Mouse (Mus musculus): ENCODE results near the gene Skiv2l. TPM values are rescaled to one million over a fixed set of nuclear protein-coding genes. Genes with fewer than 3 reads are reported as not detected.

The Skiv2l gene
- polyA plus RNA-seq (2014; fragmentation: Illumina TruSeq; extraction: RNeasy Lipid Tissue Mini Kit (QIAGEN cat#74804); ENCODE audit: low replicate concordance) = 4.8 TPM

GRCm38 (mm10) chr17:34849722-34850516, at the start of gene Skiv2l, which contains the start of gene Nelfe:
Gene Skiv2l (minus strand): TSS chr17:34850210.
Gene Nelfe (plus strand): TSS chr17:34850391.

GRCm38 (mm10) chr17:34898160-34898586, 48.2 kb upstream of the Skiv2l start, which contains the start of the genes C2 and Ehmt2:
Gene C2 (minus strand): TSS chr17:34898265.
Gene Ehmt2 (plus strand): TSS chr17:34898469.

GRCm38 (mm10) chr17:34881683-34882310, 31.8 kb upstream of the Skiv2l start, which contains the start of gene Gm20547:
Gene Gm20547 (minus strand): TSS chr17:34882042.

GRCm38 (mm10) chr17:34879336-34879879, 29.4 kb upstream of the Skiv2l start, which contains the start of gene Zbtb12:
Gene Zbtb12 (plus strand): TSS chr17:34879483.

GRCm38 (mm10) chr17:34862416-34863081, 12.5 kb upstream of the Skiv2l start, which contains the start of gene Cfb:
Gene Cfb (minus strand): TSS chr17:34862518.

GRCm38 (mm10) chr17:34836856-34837221, 13.2 kb downstream of the Skiv2l start, which contains the start of the genes Stk19 and Dxo:
Gene Stk19 (minus strand): TSS chr17:34836945.
Gene Dxo (plus strand): TSS chr17:34837019.

GRCm38 (mm10) chr17:34804301-34804700, 45.7 kb downstream of the Skiv2l start, which contains the start of gene Cyp21a1:
Gene Cyp21a1 (minus strand): TSS chr17:34804561.

Other genes starting within 250 kb of the Skiv2l start
- gene Rnf5, start 246.5 kb downstream of the Skiv2l start, polyA plus RNA-seq (2014; fragmentation: Illumina TruSeq; extraction: RNeasy Lipid Tissue Mini Kit (QIAGEN cat#74804); ENCODE audit: low replicate concordance) = 56.8 TPM
- gene Agpat1, start 245.9 kb downstream of the Skiv2l start, polyA plus RNA-seq (2014; fragmentation: Illumina TruSeq; extraction: RNeasy Lipid Tissue Mini Kit (QIAGEN cat#74804); ENCODE audit: low replicate concordance) = 3.7 TPM
- not detected for gene Egfl8, start 234.2 kb downstream of the Skiv2l start, polyA plus RNA-seq (2014; fragmentation: Illumina TruSeq; extraction: RNeasy Lipid Tissue Mini Kit (QIAGEN cat#74804); ENCODE audit: low replicate concordance)
- gene Ppt2, start 221.7 kb downstream of the Skiv2l start, polyA plus RNA-seq (2014; fragmentation: Illumina TruSeq; extraction: RNeasy Lipid Tissue Mini Kit (QIAGEN cat#74804); ENCODE audit: low replicate concordance) = 0.74 TPM
- 1.6 TPM for gene Prrt1, start 220.7 kb downstream of the Skiv2l start, polyA plus RNA-seq (2014; fragmentation: Illumina TruSeq; extraction: RNeasy Lipid Tissue Mini Kit (QIAGEN cat#74804); ENCODE audit: low replicate concordance)
- gene Fkbpl, start 205.4 kb downstream of the Skiv2l start, polyA plus RNA-seq (2014; fragmentation: Illumina TruSeq; extraction: RNeasy Lipid Tissue Mini Kit (QIAGEN cat#74804); ENCODE audit: low replicate concordance) = 1.6 TPM
- gene Atf6b, start 203.1 kb downstream of the Skiv2l start, polyA plus RNA-seq (2014; fragmentation: Illumina TruSeq; extraction: RNeasy Lipid Tissue Mini Kit (QIAGEN cat#74804); ENCODE audit: low replicate concordance) = 1.3 TPM
- gene Tnxb, start 179.7 kb downstream of the Skiv2l start, polyA plus RNA-seq (2014; fragmentation: Illumina TruSeq; extraction: RNeasy Lipid Tissue Mini Kit (QIAGEN cat#74804); ENCODE audit: low replicate concordance) = not detected
- 0.19 TPM for gene C4b, start 106.3 kb downstream of the Skiv2l start, polyA plus RNA-seq (2014; fragmentation: Illumina TruSeq; extraction: RNeasy Lipid Tissue Mini Kit (QIAGEN cat#74804); ENCODE audit: low replicate concordance)
- not detected for gene Cyp21a1, start 45.6 kb downstream of the Skiv2l start, polyA plus RNA-seq (2014; fragmentation: Illumina TruSeq; extraction: RNeasy Lipid Tissue Mini Kit (QIAGEN cat#74804); ENCODE audit: low replicate concordance)
- gene Stk19, start 13.3 kb downstream of the Skiv2l start, polyA plus RNA-seq (2014; fragmentation: Illumina TruSeq; extraction: RNeasy Lipid Tissue Mini Kit (QIAGEN cat#74804); ENCODE audit: low replicate concordance) = 17.0 TPM
- 1.6 TPM for gene Dxo, start 13.2 kb downstream of the Skiv2l start, polyA plus RNA-seq (2014; fragmentation: Illumina TruSeq; extraction: RNeasy Lipid Tissue Mini Kit (QIAGEN cat#74804); ENCODE audit: low replicate concordance)
- gene Nelfe, start 181 bp upstream of the Skiv2l start, polyA plus RNA-seq (2014; fragmentation: Illumina TruSeq; extraction: RNeasy Lipid Tissue Mini Kit (QIAGEN cat#74804); ENCODE audit: low replicate concordance) = 0.41 TPM
- gene Cfb, start 12.3 kb upstream of the Skiv2l start, polyA plus RNA-seq (2014; fragmentation: Illumina TruSeq; extraction: RNeasy Lipid Tissue Mini Kit (QIAGEN cat#74804); ENCODE audit: low replicate concordance) = 20.3 TPM
- gene Zbtb12, start 29.3 kb upstream of the Skiv2l start, polyA plus RNA-seq (2014; fragmentation: Illumina TruSeq; extraction: RNeasy Lipid Tissue Mini Kit (QIAGEN cat#74804); ENCODE audit: low replicate concordance) = 1.3 TPM
- gene Gm20547, start 31.8 kb upstream of the Skiv2l start, polyA plus RNA-seq (2014; fragmentation: Illumina TruSeq; extraction: RNeasy Lipid Tissue Mini Kit (QIAGEN cat#74804); ENCODE audit: low replicate concordance) = 2.4 TPM
- not detected for gene C2, start 48.1 kb upstream of the Skiv2l start, polyA plus RNA-seq (2014; fragmentation: Illumina TruSeq; extraction: RNeasy Lipid Tissue Mini Kit (QIAGEN cat#74804); ENCODE audit: low replicate concordance)
- 5.3 TPM for gene Ehmt2, start 48.3 kb upstream of the Skiv2l start, polyA plus RNA-seq (2014; fragmentation: Illumina TruSeq; extraction: RNeasy Lipid Tissue Mini Kit (QIAGEN cat#74804); ENCODE audit: low replicate concordance)
- gene Slc44a4, start 64.3 kb upstream of the Skiv2l start, polyA plus RNA-seq (2014; fragmentation: Illumina TruSeq; extraction: RNeasy Lipid Tissue Mini Kit (QIAGEN cat#74804); ENCODE audit: low replicate concordance) = 2.7 TPM
- 3.6 TPM for gene Neu1, start 81.0 kb upstream of the Skiv2l start, polyA plus RNA-seq (2014; fragmentation: Illumina TruSeq; extraction: RNeasy Lipid Tissue Mini Kit (QIAGEN cat#74804); ENCODE audit: low replicate concordance)
- 1.3 TPM for gene Hspa1b, start 109.0 kb upstream of the Skiv2l start, polyA plus RNA-seq (2014; fragmentation: Illumina TruSeq; extraction: RNeasy Lipid Tissue Mini Kit (QIAGEN cat#74804); ENCODE audit: low replicate concordance)
- not detected for gene Gm20481, start 119.7 kb upstream of the Skiv2l start, polyA plus RNA-seq (2014; fragmentation: Illumina TruSeq; extraction: RNeasy Lipid Tissue Mini Kit (QIAGEN cat#74804); ENCODE audit: low replicate concordance)
- gene Hspa1a, start 121.9 kb upstream of the Skiv2l start, polyA plus RNA-seq (2014; fragmentation: Illumina TruSeq; extraction: RNeasy Lipid Tissue Mini Kit (QIAGEN cat#74804); ENCODE audit: low replicate concordance) = 0.52 TPM
- not detected for gene Hspa1l, start 122.5 kb upstream of the Skiv2l start, polyA plus RNA-seq (2014; fragmentation: Illumina TruSeq; extraction: RNeasy Lipid Tissue Mini Kit (QIAGEN cat#74804); ENCODE audit: low replicate concordance)
- gene Lsm2, start 131.7 kb upstream of the Skiv2l start, polyA plus RNA-seq (2014; fragmentation: Illumina TruSeq; extraction: RNeasy Lipid Tissue Mini Kit (QIAGEN cat#74804); ENCODE audit: low replicate concordance) = 12.4 TPM
- gene Vars, start 150.8 kb upstream of the Skiv2l start, polyA plus RNA-seq (2014; fragmentation: Illumina TruSeq; extraction: RNeasy Lipid Tissue Mini Kit (QIAGEN cat#74804); ENCODE audit: low replicate concordance) = 0.37 TPM
- gene Vwa7, start 166.4 kb upstream of the Skiv2l start, polyA plus RNA-seq (2014; fragmentation: Illumina TruSeq; extraction: RNeasy Lipid Tissue Mini Kit (QIAGEN cat#74804); ENCODE audit: low replicate concordance) = 0.11 TPM
- not detected for gene Sapcd1, start 177.8 kb upstream of the Skiv2l start, polyA plus RNA-seq (2014; fragmentation: Illumina TruSeq; extraction: RNeasy Lipid Tissue Mini Kit (QIAGEN cat#74804); ENCODE audit: low replicate concordance)
- 0.93 TPM for gene Msh5, start 196.5 kb upstream of the Skiv2l start, polyA plus RNA-seq (2014; fragmentation: Illumina TruSeq; extraction: RNeasy Lipid Tissue Mini Kit (QIAGEN cat#74804); ENCODE audit: low replicate concordance)
- gene Clic1, start 199.8 kb upstream of the Skiv2l start, polyA plus RNA-seq (2014; fragmentation: Illumina TruSeq; extraction: RNeasy Lipid Tissue Mini Kit (QIAGEN cat#74804); ENCODE audit: low replicate concordance) = 31.3 TPM
- not detected for gene Ddah2, start 208.8 kb upstream of the Skiv2l start, polyA plus RNA-seq (2014; fragmentation: Illumina TruSeq; extraction: RNeasy Lipid Tissue Mini Kit (QIAGEN cat#74804); ENCODE audit: low replicate concordance)
- gene Ly6g6c, start 215.2 kb upstream of the Skiv2l start, polyA plus RNA-seq (2014; fragmentation: Illumina TruSeq; extraction: RNeasy Lipid Tissue Mini Kit (QIAGEN cat#74804); ENCODE audit: low replicate concordance) = not detected
- gene Mpig6b, start 216.0 kb upstream of the Skiv2l start, polyA plus RNA-seq (2014; fragmentation: Illumina TruSeq; extraction: RNeasy Lipid Tissue Mini Kit (QIAGEN cat#74804); ENCODE audit: low replicate concordance) = 0.59 TPM
- not detected for gene Ly6g6e, start 226.7 kb upstream of the Skiv2l start, polyA plus RNA-seq (2014; fragmentation: Illumina TruSeq; extraction: RNeasy Lipid Tissue Mini Kit (QIAGEN cat#74804); ENCODE audit: low replicate concordance)
- gene Ly6g6d, start 227.9 kb upstream of the Skiv2l start, polyA plus RNA-seq (2014; fragmentation: Illumina TruSeq; extraction: RNeasy Lipid Tissue Mini Kit (QIAGEN cat#74804); ENCODE audit: low replicate concordance) = not detected
- gene Ly6g6f, start 235.4 kb upstream of the Skiv2l start, polyA plus RNA-seq (2014; fragmentation: Illumina TruSeq; extraction: RNeasy Lipid Tissue Mini Kit (QIAGEN cat#74804); ENCODE audit: low replicate concordance) = not detected
- 3.7 TPM for gene Abhd16a, start 239.1 kb upstream of the Skiv2l start, polyA plus RNA-seq (2014; fragmentation: Illumina TruSeq; extraction: RNeasy Lipid Tissue Mini Kit (QIAGEN cat#74804); ENCODE audit: low replicate concordance)